Mouse (Mus musculus): Measurements from ENCODE around the gene Fbxo27.
"Not testable (repeated sequence)": the region's sequence is repeated elsewhere in the genome, so short reads cannot be mapped to it uniquely, and the experiment has no call there.

- TF ChIP-seq CTCF (IDR thresholded peaks at IDR 0.05; ENCODE audit: low read depth); EP300 (optimal IDR thresholded peaks at IDR 0.05): not testable (repeated sequence)
Observed at GRCm38 (mm10) chr7:28672786-28673185, 19.9 kb upstream of the Fbxo27 start.

All from stomach, postnatal 0 days (tissue).